Mouse (Mus musculus) hindlimb bud, embryonic 11.5 days (tissue): ENCODE data around the gene Ccdc189.
"Not testable (repeated sequence)": the region's sequence is repeated elsewhere in the genome, so short reads cannot be mapped to it uniquely, and the experiment has no call there.

Source experiments
- DNase-seq: peaks from one replicate; pipeline ENCODE4 v3.0.0-alpha.2; 2012; ENCODE audit warnings: low read depth, low spot score; ENCODE audit errors: extremely low spot score

Gene Ccdc189

DNA sequence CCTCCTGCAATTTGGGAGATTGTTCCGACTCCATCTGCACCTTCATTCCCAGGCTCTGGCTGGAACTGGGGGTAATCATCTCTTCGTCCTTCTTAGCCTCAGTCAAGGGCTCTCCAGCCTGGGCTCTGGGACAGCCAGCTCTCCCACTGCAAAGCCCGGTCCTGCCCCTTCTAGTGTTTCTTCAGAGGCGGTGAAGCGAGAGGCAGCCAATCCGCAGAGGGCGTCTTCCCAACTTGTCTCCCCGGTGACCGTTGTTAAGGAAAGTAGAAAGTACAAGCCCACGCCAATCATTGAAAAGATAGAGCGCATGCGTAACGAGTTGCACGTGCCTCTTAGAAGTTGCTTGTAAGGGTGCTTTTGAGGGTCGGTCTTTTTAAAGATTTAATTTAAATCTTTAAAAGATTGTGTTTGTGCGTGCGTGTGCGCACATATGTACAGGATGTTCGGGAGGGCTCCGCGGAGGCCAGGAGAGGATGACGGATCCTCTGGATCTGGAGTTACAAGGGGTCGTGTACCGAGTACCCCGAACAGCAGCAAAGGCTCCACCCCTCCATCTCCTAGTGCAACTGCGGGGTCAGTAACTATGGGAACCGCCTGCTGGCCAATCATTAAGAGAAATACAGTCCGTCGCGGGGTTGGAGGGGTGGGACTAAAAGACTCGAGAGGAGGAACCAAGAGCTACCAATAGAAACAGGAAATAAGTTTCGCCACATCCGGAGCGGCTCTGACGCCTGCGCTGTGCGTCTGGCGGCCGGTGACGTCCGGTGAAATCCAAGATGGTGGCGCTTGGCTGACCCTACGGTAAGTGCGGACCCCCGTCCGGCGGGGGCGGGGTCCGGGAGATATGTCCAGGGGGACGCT is at the start of gene Ccdc189, which contains the start of gene Rnf40:
Gene Ccdc189 (minus strand): TSS at position 585 of the 861 bp plus-strand sequence.
Gene Rnf40 (plus strand): TSS at position 757 of the 861 bp plus-strand sequence.
- DNase-seq, result peak; percentile 98

- DNase-seq, result no peak
Observed at GRCm38 (mm10) chr7:127636963-127637362, 48.6 kb upstream of the Ccdc189 start.

GRCm38 (mm10) chr7:127631416-127631815 is 43.0 kb upstream of the Ccdc189 start:
- no peak for DNase-seq

GRCm38 (mm10) chr7:127628646-127629045 is 40.3 kb upstream of the Ccdc189 start:
- no peak for DNase-seq

- DNase-seq, result no peak
Observed at GRCm38 (mm10) chr7:127626471-127626870, 38.1 kb upstream of the Ccdc189 start.

DNA sequence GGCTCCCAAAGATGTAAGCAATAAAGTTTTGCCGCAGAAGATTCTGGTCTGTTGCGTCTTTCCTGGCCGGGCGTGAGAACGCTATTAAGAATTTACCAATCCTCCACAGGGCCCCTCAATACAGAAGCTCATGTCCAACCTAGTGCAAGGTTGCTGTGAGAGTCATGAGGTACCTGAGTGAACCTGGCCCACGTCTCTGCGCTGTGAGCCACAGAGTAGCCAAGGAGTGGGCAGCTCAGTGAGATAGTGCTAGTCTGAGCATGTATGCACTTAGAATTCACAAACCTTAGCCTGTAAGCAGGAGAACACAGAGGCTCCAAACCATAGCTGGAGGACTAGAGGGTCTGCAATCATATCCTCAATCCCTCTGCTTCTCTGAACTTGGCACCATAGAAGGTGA is 37.6 kb upstream of the Ccdc189 start:
- no peak for DNase-seq

- not testable (repeated sequence) for DNase-seq
Observed at GRCm38 (mm10) chr7:127618402-127618801, 30.0 kb upstream of the Ccdc189 start.

GRCm38 (mm10) chr7:127617962-127618361 is 29.6 kb upstream of the Ccdc189 start:
- DNase-seq, result no peak

DNA sequence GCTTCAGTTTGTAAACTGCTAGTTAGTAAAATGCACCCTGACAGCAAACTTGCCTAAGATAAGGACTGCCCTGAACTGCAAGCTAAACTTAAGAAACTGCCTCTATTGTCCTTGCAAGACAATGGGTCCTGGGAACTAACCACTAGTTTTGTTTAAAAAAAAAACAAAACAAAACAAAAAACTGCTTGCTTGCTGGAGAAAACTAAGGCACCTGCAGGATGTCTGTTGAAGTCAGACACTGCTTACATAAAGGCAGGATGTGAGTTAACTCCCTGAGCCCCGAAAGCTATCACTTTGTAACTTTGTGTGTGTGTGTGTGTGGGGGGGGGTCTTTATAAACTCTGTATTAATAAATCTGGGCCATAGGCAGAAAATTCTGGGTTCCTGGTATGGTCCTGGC is 28.5 kb upstream of the Ccdc189 start:
- DNase-seq, result no peak

- no peak for DNase-seq
Observed at GRCm38 (mm10) chr7:127616336-127616735, 27.9 kb upstream of the Ccdc189 start.

DNA sequence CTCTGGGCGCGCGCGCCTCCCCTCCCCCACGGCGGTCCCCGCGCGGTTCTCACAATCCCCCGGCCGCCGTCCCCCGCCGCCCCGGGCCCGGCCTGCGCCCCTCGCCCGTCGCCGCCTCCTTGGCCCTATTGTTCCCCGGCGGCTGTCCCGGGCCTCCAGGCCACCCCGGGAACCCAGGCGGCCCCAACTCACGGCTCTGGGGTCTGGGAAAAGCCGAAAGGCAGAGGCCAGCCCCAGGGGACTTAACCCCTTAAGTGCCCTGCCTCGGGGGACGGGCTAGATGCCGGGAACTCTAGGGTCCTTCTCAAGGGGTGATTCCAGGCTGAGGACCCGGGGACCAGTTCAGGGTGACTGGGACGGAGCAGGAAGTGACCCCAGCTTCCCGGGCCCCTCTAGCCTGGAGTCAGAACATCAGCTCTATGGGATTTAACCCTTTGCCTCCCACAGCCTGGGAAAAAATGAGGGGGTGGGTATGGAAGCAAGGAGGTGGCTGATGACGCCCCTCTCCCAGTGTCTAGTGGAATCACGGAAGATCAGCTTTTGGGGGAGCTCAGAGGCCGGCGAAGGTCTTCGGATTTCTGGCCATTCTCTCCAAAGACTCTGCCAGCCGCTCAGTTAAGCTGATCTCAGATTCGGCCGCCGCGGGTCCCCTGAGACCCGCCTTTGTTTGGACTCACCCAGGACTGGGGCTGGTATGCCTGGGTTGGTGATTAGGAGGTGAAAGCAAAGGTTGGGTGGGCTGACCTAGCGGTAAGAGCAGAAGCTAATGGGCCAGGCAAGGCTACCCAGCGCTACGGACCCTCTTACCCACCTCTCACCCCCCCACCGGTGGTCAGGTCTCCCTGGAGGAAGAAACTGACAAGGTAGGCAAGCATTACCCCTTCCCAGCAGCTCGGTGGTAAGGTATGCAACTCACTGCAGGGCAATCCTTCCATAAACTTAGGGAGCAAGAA is 26.8 kb upstream of the Ccdc189 start, which contains the start of gene Zfp629:
Gene Zfp629 (minus strand): TSS at position 907 of the 953 bp plus-strand sequence.
- peak; percentile 64 for DNase-seq

- DNase-seq, result no peak
Observed at GRCm38 (mm10) chr7:127614511-127614890, 26.1 kb upstream of the Ccdc189 start.

DNA sequence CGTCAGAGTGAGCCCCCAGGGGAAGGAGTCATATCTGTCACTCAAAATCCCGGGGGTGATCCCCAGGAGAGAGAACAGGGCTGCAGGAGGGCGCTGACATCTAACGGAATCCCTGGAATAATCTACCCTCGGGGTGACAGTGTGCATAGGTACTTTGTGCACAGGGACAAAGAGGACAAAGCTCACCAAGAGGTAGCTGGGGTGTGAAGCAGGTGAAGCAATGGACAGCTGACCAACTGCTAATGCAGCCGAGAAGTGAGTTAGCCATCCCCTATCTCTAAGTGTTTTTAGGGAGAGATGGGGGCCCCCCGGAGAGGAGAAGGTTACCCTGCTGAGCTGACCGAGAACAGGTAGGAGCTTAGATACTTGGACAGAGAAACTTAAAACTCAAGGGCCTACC is 25.7 kb upstream of the Ccdc189 start:
- no peak for DNase-seq

DNA sequence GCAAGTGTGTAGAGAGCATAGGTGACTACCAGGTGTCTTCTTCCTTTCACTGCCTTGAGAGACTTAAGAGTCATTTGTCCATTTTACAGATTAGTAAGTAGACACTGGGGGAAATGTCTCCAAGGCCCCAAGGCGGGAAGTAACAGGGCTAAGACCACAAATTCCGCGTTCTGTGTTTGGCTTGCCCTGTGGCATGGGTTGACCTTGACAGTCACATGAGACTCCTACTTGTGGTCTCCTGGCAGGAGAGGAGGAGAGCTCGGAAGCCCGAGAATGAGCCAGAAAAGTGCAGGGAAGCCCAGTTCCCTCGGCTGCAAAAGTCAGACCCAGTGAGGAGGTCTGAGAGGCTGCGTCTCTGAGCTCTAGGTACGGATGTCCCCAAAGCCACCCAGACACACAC is 25.1 kb upstream of the Ccdc189 start:
- no peak for DNase-seq

DNA sequence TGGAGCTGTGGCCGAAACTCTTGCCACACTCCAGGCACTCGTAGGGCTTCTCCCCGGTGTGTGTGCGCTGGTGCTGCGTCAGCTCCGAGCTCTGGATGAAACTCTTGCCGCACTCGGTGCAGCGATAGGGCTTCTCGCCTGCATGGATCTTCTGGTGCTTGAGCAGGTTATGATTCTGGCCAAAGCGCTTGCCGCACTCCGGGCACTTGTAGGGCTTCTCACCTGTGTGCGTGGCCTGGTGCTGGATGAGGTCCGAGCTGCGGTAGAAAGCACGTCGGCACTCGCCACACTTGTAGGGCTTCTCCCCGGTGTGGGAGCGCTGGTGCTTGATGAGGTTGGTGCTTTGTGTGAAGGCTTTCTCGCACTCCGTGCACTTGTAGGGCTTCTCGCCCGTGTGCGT is 23.2 kb upstream of the Ccdc189 start:
- no peak for DNase-seq

DNA sequence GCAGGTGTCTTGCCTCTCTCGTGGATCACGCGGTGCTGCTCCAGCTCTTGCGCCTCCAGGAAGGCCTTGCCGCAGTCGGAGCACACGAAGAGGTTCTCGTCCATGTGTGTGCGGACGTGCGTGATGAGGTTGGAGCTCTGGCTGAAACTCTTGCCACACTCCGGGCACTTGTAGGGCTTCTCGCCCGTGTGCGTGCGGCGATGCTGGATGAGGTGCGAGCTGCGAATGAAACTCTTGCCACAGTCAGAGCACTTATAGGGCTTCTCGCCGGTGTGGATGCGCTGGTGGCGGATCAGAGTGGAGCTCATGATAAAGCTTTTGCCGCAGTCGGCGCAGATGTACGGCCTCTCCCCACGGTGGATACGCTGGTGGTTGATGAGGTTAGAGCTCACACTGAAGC is 22.6 kb upstream of the Ccdc189 start:
- no peak for DNase-seq

DNA sequence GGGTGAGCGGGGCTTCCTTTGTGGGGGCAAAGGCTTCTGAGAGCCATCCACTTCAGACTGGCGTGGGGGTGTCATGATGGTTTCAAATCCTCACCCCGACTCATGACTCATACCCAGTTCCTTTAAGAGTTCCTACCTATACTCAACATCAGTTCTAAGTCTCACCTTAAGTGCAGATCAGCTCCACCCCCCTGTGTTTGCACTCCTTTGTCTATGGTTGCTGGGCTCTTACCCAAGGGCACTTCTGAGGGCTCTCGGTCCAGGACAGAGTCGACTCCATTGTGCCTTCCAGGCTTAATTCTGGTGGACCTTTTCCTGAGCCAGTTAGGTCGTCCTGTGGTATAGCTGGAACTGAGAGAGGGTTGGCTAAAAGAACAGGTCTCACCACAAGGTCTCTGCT is 18.8 kb upstream of the Ccdc189 start:
- DNase-seq, result no peak

DNA sequence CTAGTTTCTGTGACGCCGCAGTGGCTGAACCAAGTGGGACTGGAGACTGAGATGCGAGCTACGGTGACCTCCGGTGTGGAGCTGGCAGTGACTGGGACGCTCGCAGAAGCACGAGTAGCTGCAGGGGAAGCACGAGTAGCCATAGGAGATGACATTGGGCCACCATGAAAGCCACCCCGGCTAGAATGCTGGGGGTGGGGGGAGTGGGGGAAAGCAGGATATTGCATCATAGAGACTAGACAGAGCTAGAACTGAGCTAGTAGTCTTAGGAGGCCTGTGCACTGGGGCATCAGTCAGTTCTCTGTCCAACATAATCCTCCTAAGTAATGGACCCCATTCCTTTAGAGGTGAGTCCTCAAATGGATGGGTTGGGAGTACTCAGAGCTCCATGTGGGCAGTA is 15.9 kb upstream of the Ccdc189 start:
- DNase-seq, result no peak

GRCm38 (mm10) chr7:127602903-127603302 is 14.5 kb upstream of the Ccdc189 start:
- DNase-seq, result no peak

DNA sequence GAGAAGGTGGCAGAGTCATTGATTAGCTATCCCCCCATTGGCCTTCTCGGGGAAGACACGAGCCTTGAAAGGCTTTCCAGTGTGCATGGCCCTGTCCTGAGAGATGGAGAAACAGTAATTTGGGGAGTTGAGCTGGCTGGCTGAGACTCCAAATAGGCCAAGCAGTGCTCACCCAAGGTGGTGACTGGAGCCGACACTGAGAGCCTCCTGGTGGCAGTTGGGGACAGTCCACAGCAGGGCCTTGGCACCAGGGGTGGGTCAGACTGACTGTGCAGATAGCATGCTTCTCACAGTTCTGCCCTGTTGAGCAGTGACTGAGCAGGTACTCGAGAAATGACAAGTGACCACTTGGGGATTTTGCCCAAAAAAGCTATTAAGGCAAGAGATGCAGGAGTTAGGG is 13.3 kb upstream of the Ccdc189 start:
- DNase-seq, result no peak

- no peak for DNase-seq
Observed at GRCm38 (mm10) chr7:127600612-127601011, 12.2 kb upstream of the Ccdc189 start.

DNA sequence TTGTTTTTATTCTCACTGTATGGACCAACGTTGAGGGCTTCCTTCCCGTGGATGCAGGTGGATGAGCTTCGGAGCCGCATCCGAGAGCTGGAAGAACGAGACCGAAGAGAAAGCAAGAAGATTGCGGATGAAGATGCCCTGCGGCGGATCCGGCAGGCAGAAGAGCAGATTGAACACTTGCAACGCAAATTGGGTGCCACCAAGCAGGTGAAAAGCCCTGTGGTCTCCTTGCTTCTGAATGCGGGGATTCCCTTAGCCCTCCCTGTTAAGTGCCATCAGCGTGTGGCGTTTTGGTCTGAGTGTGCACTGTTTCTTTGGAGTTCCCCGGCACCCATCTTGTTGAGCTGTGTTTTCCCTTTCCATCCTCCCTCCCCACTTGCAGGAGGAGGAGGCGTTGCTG is 8.4 kb upstream of the Ccdc189 start:
- DNase-seq, result no peak
